Mouse (Mus musculus): ENCODE results near the gene Sox13. TPM values are rescaled to one million over a fixed set of nuclear protein-coding genes. Genes with fewer than 3 reads are reported as not detected.

Gene Sox13
- polyA plus RNA-seq, 1 experiment from 2014 or later, result 12.3 TPM

DNA sequence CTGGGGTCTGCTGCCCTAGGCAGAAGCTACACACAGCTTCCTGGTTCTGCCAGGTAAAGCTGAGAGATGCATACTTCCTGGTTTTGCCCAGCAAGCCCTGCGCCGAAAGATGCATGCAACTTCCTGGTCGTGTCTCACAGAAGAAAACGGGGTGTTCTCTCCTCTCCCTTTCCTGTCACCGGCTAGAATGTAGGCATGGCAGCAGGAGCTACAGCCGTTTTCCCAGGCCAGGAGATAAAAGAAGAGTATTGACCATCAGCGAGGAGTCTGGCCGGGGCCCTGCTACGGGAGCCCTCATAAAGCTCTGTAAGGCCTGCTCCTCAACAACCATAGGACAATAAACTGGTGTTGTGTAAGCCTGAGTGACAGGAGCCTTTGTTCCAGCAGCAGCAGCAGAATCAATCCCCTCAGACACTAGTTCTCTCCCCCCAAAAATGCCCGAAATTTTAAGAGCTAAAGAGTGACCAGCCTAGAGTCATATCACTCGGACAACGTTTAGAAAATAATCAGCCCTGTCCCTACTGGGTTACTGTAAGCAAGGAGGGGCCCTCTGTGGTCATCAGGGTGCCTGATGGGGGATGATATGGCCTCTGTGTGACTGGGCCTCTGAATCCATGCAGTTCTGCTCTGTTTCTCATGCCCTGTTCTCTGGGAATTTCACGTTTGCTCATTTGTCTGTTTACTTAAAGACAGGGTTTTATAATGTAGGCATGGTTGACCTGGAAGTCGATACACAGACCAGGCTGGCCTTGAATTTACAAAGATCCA, 13.9 kb upstream of the Sox13 start:
- Histone ChIP-seq H3K4me1 (replicated peaks; ENCODE audit: control insufficient read depth, insufficient read depth, low read length) (peaks cover 13% of the 10 kb centered on the region; the same call in 1 of the 2 replicates), H3K4me2 (ENCODE audit: low read length) (no peak overlapping the region), H3K4me3 (ENCODE audit: low read depth, low read length) (no peak overlapping the region), H3K27ac (ENCODE audit: low read depth) (peak overlapping the region; percentile 43; the same call in 1 of the 2 replicates), H3K9ac (ENCODE audit: low read length) (no peak overlapping the region; the same call in 1 of the 2 replicates), H3K27me3 (replicated peaks; ENCODE audit: control insufficient read depth, insufficient read depth, low read length) (no peaks in the 10 kb centered on the region), H3K36me3 (ENCODE audit: control insufficient read depth, insufficient read depth, low read length) (no peaks in the 10 kb centered on the region), H3K9me3 (ENCODE audit: control insufficient read depth, low read length) (0 out of 2 replicates have a peak, but pooled peaks cover under 1% of the 10 kb centered on the region)
- ATAC-seq (replicated peaks; ENCODE audit: low FRiP score, low TSS enrichment, low read depth), result 0 out of 2 replicates have a peak, but pooled peaks have one; percentile 48
- DNase-seq (ENCODE audit: low spot score), result peak; percentile 69
- WGBS, result 31% methylated on average over 14 of the region's 14 CpGs

DNA sequence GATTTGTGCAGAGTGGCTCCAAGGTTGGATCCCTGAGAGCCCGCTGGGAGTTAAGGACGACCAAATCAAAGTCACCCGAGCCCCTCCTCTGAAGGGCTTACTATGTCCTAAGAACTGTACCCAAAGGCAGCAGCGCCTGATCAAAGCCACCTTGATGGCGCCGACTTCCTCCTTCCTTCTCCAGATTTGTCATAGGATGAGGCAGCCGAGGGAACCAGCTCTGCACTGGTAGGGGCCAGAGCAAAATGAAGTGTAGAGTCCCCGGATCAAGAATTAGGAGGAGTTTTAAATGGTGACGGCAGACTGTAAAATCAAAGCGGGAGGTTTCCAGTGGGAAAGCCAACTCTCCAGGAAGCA, 10.6 kb upstream of the Sox13 start:
- WGBS, result 29% methylated on average over 10 of the region's 10 CpGs
- no peaks in the 10 kb centered on the region for H3K36me3 ChIP-seq (ENCODE audit: control insufficient read depth, insufficient read depth, low read length)
- H3K4me3 ChIP-seq (ENCODE audit: low read depth, low read length), result peak overlapping the region; percentile 27; the same call in 1 of the 2 replicates
- no peaks in the 10 kb centered on the region for H3K27me3 ChIP-seq (replicated peaks; ENCODE audit: control insufficient read depth, insufficient read depth, low read length)
- H3K4me2 ChIP-seq (ENCODE audit: low read length), result peak overlapping the region; percentile 42
- H3K9me3 ChIP-seq (ENCODE audit: control insufficient read depth, low read length), result peaks cover 3% of the 10 kb centered on the region
- H3K4me1 ChIP-seq (replicated peaks; ENCODE audit: control insufficient read depth, insufficient read depth, low read length), result peaks cover 13% of the 10 kb centered on the region; the same call in 1 of the 2 replicates
- ATAC-seq (replicated peaks; ENCODE audit: low FRiP score, low TSS enrichment, low read depth), result 0 out of 2 replicates have a peak, but pooled peaks have one; percentile 23
- H3K9ac ChIP-seq (ENCODE audit: low read length), result peak overlapping the region; percentile 12
- no peak for DNase-seq (ENCODE audit: low spot score)
- H3K27ac ChIP-seq (ENCODE audit: low read depth), result no peak overlapping the region

DNA sequence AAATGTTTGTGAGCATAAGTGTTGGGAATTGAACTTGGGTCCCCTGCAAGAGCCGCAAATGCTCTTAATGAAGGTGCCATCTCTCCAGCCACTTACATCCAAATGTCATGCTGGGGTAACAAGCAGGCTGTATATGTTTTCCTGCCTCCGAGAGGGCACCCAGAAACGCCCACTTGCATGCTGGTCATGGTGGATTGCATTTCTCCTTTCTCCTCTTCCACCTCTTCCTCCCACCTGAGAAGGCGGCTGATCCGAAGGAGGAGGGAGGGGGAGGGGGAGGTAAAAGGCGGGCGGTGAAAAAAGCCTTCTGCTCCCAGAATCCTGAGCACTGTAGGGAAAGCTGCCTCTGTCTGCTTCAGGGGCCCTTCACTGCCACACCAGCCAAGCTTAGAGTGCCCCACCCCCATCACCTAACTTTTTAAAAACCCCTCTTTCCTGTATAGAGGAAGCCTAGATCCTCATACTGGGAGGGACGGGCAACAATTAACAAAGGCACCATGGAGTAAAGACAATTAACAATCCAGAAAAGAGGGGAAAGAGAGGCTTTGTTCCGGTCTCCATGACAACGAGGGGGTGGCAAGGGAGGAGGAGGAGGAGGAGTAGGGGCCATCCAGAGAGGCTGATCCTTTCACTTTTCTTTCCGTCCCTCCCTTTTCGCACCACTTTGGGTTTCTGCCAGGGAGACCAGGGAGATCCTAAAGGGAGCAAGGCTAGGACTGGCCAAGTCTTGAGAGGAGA, 10.0 kb upstream of the Sox13 start:
- no peak overlapping the region for H3K27ac ChIP-seq (ENCODE audit: low read depth)
- 19% methylated on average over 10 of the region's 12 CpGs for WGBS
- no peaks in the 10 kb centered on the region for H3K27me3 ChIP-seq (replicated peaks; ENCODE audit: control insufficient read depth, insufficient read depth, low read length)
- no peaks in the 10 kb centered on the region for H3K36me3 ChIP-seq (ENCODE audit: control insufficient read depth, insufficient read depth, low read length)
- H3K9me3 ChIP-seq (ENCODE audit: control insufficient read depth, low read length), result peaks cover 7% of the 10 kb centered on the region
- 0 out of 2 replicates have a peak, but pooled peaks have one; percentile 20 for ATAC-seq (replicated peaks; ENCODE audit: low FRiP score, low TSS enrichment, low read depth)
- peaks cover 13% of the 10 kb centered on the region; the same call in 1 of the 2 replicates for H3K4me1 ChIP-seq (replicated peaks; ENCODE audit: control insufficient read depth, insufficient read depth, low read length)
- peak overlapping the region; percentile 27 for H3K4me3 ChIP-seq (ENCODE audit: low read depth, low read length)
- peak overlapping the region; percentile 42 for H3K4me2 ChIP-seq (ENCODE audit: low read length)
- DNase-seq (ENCODE audit: low spot score), result no peak
- H3K9ac ChIP-seq (ENCODE audit: low read length), result peak overlapping the region; percentile 12

DNA sequence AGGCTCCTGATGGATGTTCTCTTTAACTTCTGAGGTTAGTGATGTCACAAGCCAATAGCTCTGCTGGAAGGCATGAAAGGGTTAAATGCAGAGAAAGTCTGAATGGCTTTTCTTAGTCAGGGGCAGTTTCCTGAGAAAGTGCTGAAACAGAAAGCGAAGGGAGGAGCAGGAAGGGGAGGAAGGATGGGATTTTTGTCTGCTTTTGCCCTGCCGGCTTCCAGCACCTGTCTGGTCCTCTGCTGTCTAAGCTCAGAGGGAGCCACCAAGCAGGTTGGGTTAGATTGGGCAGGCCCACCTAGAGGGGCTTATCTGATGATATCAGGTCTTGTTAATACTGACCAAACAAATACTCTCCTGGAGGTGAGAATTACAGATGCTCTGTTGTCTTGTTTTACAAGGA, 8.4 kb upstream of the Sox13 start:
- Histone ChIP-seq H3K27me3 (replicated peaks; ENCODE audit: control insufficient read depth, insufficient read depth, low read length) (no peaks in the 10 kb centered on the region), H3K36me3 (ENCODE audit: control insufficient read depth, insufficient read depth, low read length) (no peaks in the 10 kb centered on the region), H3K4me1 (replicated peaks; ENCODE audit: control insufficient read depth, insufficient read depth, low read length) (peaks cover 11% of the 10 kb centered on the region; the same call in 1 of the 2 replicates), H3K9me3 (ENCODE audit: control insufficient read depth, low read length) (peaks cover 7% of the 10 kb centered on the region), H3K9ac (ENCODE audit: low read length) (no peak overlapping the region), H3K27ac (ENCODE audit: low read depth) (no peak overlapping the region), H3K4me2 (ENCODE audit: low read length) (no peak overlapping the region), H3K4me3 (ENCODE audit: low read depth, low read length) (no peak overlapping the region)
- WGBS, result 15% methylated on average over 2 of the region's 2 CpGs
- ATAC-seq (replicated peaks; ENCODE audit: low FRiP score, low TSS enrichment, low read depth), result no peak; the same call in 1 of the 2 replicates
- DNase-seq (ENCODE audit: low spot score), result no peak

DNA sequence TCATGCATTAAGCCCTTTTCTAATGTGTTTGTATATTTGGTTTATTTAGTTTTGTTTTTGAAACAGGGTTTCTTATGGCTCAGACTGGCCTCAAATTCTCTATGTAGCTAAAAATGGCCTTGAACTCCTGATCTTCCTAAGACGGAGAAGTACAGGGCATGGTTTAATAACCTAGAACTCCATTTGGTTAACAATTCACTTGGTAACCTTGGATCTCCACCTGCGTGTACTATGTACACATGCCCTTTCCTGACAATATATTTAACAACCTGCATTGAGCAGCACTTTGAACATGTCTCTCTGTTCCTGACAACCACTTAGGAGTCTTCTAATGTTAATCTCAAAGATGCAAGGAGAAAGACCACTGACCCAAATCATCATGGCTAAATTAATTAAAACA, 7.0 kb upstream of the Sox13 start:
- ATAC-seq (replicated peaks; ENCODE audit: low FRiP score, low TSS enrichment, low read depth), result no peak

DNA sequence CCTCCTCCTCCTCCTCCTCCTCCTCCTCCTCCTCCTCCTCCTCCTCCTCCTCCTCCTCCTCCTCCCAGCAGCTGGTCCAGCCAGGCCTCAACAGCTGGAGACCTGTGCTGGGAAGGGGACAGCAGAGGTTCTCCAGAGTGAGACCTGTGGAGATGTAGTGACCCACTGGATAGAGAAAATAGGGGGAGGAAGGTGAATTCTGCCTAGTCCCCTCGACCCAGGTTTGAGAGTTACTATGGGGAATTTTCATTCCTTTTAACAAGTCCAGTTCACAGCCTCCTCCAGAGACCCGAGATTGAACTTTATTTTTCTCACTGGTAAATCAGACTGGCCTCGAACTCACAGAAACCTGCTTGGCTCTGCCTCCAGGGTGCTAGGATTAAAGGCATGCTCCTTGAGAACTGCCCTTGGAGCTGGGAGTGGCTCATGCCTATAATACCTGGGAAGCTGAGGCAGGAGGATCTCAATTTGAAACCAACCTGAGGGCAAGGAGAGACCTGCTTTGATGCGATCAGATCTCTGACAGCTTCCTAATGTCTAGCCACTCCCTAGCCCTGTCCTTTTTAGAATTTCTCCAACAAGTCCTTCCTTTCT, 467 bp upstream of the Sox13 start:
- Histone ChIP-seq H3K9ac (ENCODE audit: low read length) (no peak overlapping the region), H3K4me3 (ENCODE audit: low read depth, low read length) (no peak overlapping the region), H3K4me2 (ENCODE audit: low read length) (no peak overlapping the region), H3K9me3 (ENCODE audit: control insufficient read depth, low read length) (peaks cover 4% of the 10 kb centered on the region), H3K4me1 (replicated peaks; ENCODE audit: control insufficient read depth, insufficient read depth, low read length) (peaks cover 15% of the 10 kb centered on the region), H3K27ac (ENCODE audit: low read depth) (no peak overlapping the region), H3K27me3 (replicated peaks; ENCODE audit: control insufficient read depth, insufficient read depth, low read length) (no peaks in the 10 kb centered on the region), H3K36me3 (ENCODE audit: control insufficient read depth, insufficient read depth, low read length) (no peaks in the 10 kb centered on the region)
- DNase-seq (ENCODE audit: low spot score) (peak; percentile 55), ATAC-seq (replicated peaks; ENCODE audit: low FRiP score, low TSS enrichment, low read depth) (peak; percentile 16; the same call in 1 of the 2 replicates)
- WGBS, result 57% methylated on average over 4 of the region's 4 CpGs

More for the DNA sequence above, 7.0 kb upstream of the Sox13 start:
- peaks cover 7% of the 10 kb centered on the region for H3K9me3 ChIP-seq (ENCODE audit: control insufficient read depth, low read length)
- no peaks in the 10 kb centered on the region for H3K27me3 ChIP-seq (replicated peaks; ENCODE audit: control insufficient read depth, insufficient read depth, low read length)
- WGBS, result 77% methylated on average over 2 of the region's 2 CpGs
- no peak overlapping the region for H3K9ac ChIP-seq (ENCODE audit: low read length)
- H3K36me3 ChIP-seq (ENCODE audit: control insufficient read depth, insufficient read depth, low read length), result no peaks in the 10 kb centered on the region
- H3K4me3 ChIP-seq (ENCODE audit: low read depth, low read length), result no peak overlapping the region
- peaks cover 11% of the 10 kb centered on the region; the same call in 1 of the 2 replicates for H3K4me1 ChIP-seq (replicated peaks; ENCODE audit: control insufficient read depth, insufficient read depth, low read length)
- no peak overlapping the region for H3K27ac ChIP-seq (ENCODE audit: low read depth)
- H3K4me2 ChIP-seq (ENCODE audit: low read length), result no peak overlapping the region
- DNase-seq (ENCODE audit: low spot score), result no peak

DNA sequence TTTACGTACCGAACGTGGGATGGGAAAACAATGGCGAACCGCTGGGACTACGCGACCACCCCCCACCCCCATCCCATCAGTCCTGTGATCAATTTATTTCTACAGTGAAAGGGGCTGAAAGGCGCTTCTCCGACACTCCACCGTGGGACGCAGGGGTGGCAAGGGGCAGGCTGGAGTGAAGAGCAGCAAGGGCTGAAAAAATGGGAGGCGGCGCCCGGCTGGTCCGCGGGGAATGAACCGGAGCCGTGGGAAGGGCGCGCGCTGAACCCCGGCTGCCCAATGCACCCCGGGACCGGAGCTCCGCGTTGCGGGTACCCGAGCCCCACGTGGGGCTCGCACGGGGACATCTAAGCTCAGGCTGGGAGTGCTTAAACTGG, 1.0 kb downstream of the Sox13 start:
- Histone ChIP-seq H3K4me1 (replicated peaks; ENCODE audit: control insufficient read depth, insufficient read depth, low read length) (peaks cover 30% of the 10 kb centered on the region), H3K4me3 (ENCODE audit: low read depth, low read length) (peak overlapping the region; percentile 67), H3K4me2 (ENCODE audit: low read length) (peak overlapping the region; percentile 89), H3K9ac (ENCODE audit: low read length) (peak overlapping the region; percentile 83), H3K36me3 (ENCODE audit: control insufficient read depth, insufficient read depth, low read length) (no peaks in the 10 kb centered on the region), H3K27me3 (replicated peaks; ENCODE audit: control insufficient read depth, insufficient read depth, low read length) (no peaks in the 10 kb centered on the region), H3K9me3 (ENCODE audit: control insufficient read depth, low read length) (no peaks in the 10 kb centered on the region), H3K27ac (ENCODE audit: low read depth) (peak overlapping the region; percentile 92)
- under 1% methylated on average over 31 of the region's 31 CpGs for WGBS
- ATAC-seq (replicated peaks; ENCODE audit: low FRiP score, low TSS enrichment, low read depth) (0 out of 2 replicates have a peak, but pooled peaks have one; percentile 3), DNase-seq (ENCODE audit: low spot score) (peak; percentile 74)

DNA sequence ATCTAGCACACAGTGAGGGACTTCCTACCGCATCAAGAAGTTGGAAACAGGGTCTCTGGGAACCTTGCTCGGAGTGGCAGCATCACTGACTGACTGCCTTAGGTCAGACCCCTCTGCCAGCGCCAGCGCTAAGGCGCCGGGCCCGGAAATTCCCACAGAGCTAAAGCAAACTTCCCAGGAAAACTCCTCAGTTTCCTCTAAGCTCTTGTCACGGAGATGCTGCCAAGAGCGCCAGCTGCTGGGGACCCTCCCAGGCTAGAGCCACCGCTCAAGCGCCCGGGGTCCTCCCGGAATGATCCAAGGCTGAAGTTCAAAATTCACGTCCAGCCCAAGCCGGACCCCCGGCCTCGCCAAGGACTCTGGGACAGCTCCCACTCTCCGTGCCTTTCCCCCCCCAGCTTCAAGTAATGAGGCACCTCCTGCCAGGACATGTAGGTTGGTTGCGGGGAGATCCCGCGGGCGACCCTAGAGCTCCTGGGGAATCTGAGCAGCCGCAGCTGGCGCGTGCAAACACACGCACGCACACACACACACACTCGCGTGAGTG, 1.5 kb downstream of the Sox13 start:
- Histone ChIP-seq H3K4me1 (replicated peaks; ENCODE audit: control insufficient read depth, insufficient read depth, low read length) (peaks cover 32% of the 10 kb centered on the region), H3K36me3 (ENCODE audit: control insufficient read depth, insufficient read depth, low read length) (no peaks in the 10 kb centered on the region), H3K27ac (ENCODE audit: low read depth) (peak overlapping the region; percentile 92), H3K27me3 (replicated peaks; ENCODE audit: control insufficient read depth, insufficient read depth, low read length) (no peaks in the 10 kb centered on the region), H3K9ac (ENCODE audit: low read length) (peak overlapping the region; percentile 83), H3K9me3 (ENCODE audit: control insufficient read depth, low read length) (no peaks in the 10 kb centered on the region), H3K4me2 (ENCODE audit: low read length) (peak overlapping the region; percentile 89), H3K4me3 (ENCODE audit: low read depth, low read length) (peak overlapping the region; percentile 67)
- WGBS, result under 1% methylated on average over 29 of the region's 29 CpGs
- ATAC-seq (replicated peaks; ENCODE audit: low FRiP score, low TSS enrichment, low read depth) (0 out of 2 replicates have a peak, but pooled peaks have one; percentile 1), DNase-seq (ENCODE audit: low spot score) (peak; percentile 74)
